Mouse (Mus musculus) hindbrain, postnatal 0 days (tissue): ENCODE measurements around the gene Cwc27. TPM values are rescaled to one million over a fixed set of nuclear protein-coding genes. Genes with fewer than 3 reads are reported as not detected.

Experiments used
- ATAC-seq: fragments of 200-750 bp; cut with Nextera tagmentation; 2 replicates; pipeline ENCODE4 v1.8.0; 2017; ENCODE audit warnings: mild to moderate bottlenecking, moderate TSS enrichment, moderate library complexity
- DNase-seq: peaks from one replicate; pipeline ENCODE4 v3.0.0-alpha.2; 2015; ENCODE audit warnings: low spot score
- H3K27ac ChIP-seq: fragments of 300-500 bp; sonication (generic); 2 replicates; pipeline ENCODE4 v1.5.1; 2014; ENCODE audit warnings: mild to moderate bottlenecking
- H3K27me3 ChIP-seq: fragments of 300-500 bp; sonication (generic); 2 replicates; pipeline ENCODE4 v1.6.1; 2014; ENCODE audit warnings: low read length, mixed read lengths; ENCODE audit not compliant: insufficient read depth
- H3K36me3 ChIP-seq: fragments of 300-500 bp; sonication (generic); 2 replicates; pipeline ENCODE4 v1.6.1; 2014; ENCODE audit warnings: low read length, mixed read lengths; ENCODE audit not compliant: insufficient read depth
- H3K4me1 ChIP-seq: fragments of 300-500 bp; sonication (generic); 2 replicates; pipeline ENCODE4 v1.6.1; 2014; ENCODE audit warnings: antibody characterized with exemption, low read length, mixed read lengths; ENCODE audit not compliant: insufficient read depth
- H3K4me2 ChIP-seq: fragments of 300-500 bp; sonication (generic); 2 replicates; pipeline ENCODE4 v1.6.1; 2014; ENCODE audit warnings: low read depth, mild to moderate bottlenecking, low read length, moderate library complexity, mixed read lengths
- H3K4me3 ChIP-seq: fragments of 300-500 bp; sonication (generic); 2 replicates; pipeline ENCODE4 v1.5.1; 2014; ENCODE audit warnings: low read length
- H3K9ac ChIP-seq: fragments of 300-500 bp; sonication (generic); replicated peaks from 2 replicates; pipeline ENCODE4 v1.6.1; 2014; ENCODE audit warnings: mild to moderate bottlenecking, low read length, moderate library complexity, mixed read lengths
- H3K9me3 ChIP-seq: fragments of 300-500 bp; sonication (generic); 2 replicates; pipeline ENCODE4 v1.6.1; 2016; ENCODE audit warnings: low read length, mixed read lengths
- CTCF ChIP-seq: IDR thresholded peaks from 2 replicates; pipeline ENCODE4 v1.5.1; 2016; ENCODE audit warnings: antibody characterized with exemption, control low read depth, low read depth
- WGBS: fragments of 180-500 bp; shearing (Covaris S2); extraction: QIAGEN DNeasy Blood & Tissue Kit; methylation state at CpG from one replicate; pipeline ENCODE4 v1.1.7; 2014; 5-methylcytosine and 5-hydroxymethylcytosine counted together
- polyA plus RNA-seq: library from polyadenylated mRNA; unstranded; fragments of >200 nt; fragmentation: Nextera tagmentation; extraction: Ambion mirVana; gene quantifications from 2 replicates; pipeline ENCODE4 v1.2.1, GENCODE M21; 2015
- total RNA-seq: library from RNA; depleted of rRNA; stranded (reverse); fragments of >200 nt; gene quantifications from 2 replicates; pipeline ENCODE4 v1.2.3, GENCODE M21; 2014

Gene Cwc27
- total and polyA plus RNA-seq, 2 experiments from 2014 or later: 5.4 to 23.0 TPM

GRCm38 (mm10) chr13:104684361-104685011 is 132.5 kb downstream of the Cwc27 start:
- H3K27me3 ChIP-seq: no peaks in the 10 kb centered on the region
- H3K36me3 ChIP-seq: no peaks in the 10 kb centered on the region
- no peak overlapping the region for H3K27ac ChIP-seq
- no peak overlapping the region for H3K9ac ChIP-seq
- H3K4me2 ChIP-seq: no peak overlapping the region
- ATAC-seq: no peak
- H3K4me3 ChIP-seq: no peak overlapping the region
- TF ChIP-seq CTCF: no peak
- WGBS: 61% methylated on average over 6 of the region's 6 CpGs
- no peaks in the 10 kb centered on the region for H3K9me3 ChIP-seq
- H3K4me1 ChIP-seq: no peaks in the 10 kb centered on the region
- no peak for DNase-seq

DNA sequence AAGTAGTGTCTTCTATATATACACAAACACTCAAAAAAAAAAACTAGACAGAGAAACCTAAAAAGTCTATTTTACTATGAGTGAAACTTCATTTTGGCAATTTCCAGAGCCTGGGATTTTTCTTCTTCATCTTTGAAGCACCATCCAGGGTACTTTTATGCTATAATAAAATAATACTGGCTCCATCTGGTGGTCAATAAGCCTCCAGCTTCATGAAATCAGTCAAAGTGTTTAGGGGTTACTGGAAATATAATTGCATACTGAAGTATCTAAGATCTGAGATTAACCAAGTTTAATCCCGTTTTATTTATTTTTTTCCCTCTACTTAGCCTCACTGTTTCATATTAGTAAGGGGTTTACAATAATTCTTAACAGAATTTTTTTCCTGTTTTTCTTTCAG is 135.7 kb downstream of the Cwc27 start:
- peak; percentile 63 for TF ChIP-seq CTCF
- Histone ChIP-seq H3K27ac (no peak overlapping the region), H3K4me3 (no peak overlapping the region), H3K4me2 (no peak overlapping the region), H3K27me3 (no peaks in the 10 kb centered on the region), H3K36me3 (no peaks in the 10 kb centered on the region), H3K4me1 (no peaks in the 10 kb centered on the region), H3K9ac (no peak overlapping the region), H3K9me3 (no peaks in the 10 kb centered on the region)
- 75% methylated on average over 1 of the region's 1 CpGs for WGBS
- DNase-seq (peak; percentile 82), ATAC-seq (peak; percentile 66; the same call in 1 of the 2 replicates)

- Histone ChIP-seq H3K4me2 (no peak overlapping the region), H3K27ac (no peak overlapping the region), H3K4me3 (no peak overlapping the region), H3K27me3 (no peaks in the 10 kb centered on the region), H3K9me3 (no peaks in the 10 kb centered on the region), H3K36me3 (no peaks in the 10 kb centered on the region), H3K4me1 (no peaks in the 10 kb centered on the region), H3K9ac (no peak overlapping the region)
- WGBS: 95% methylated on average over 9 of the region's 9 CpGs
- TF ChIP-seq CTCF: no peak
- DNase-seq (no peak), ATAC-seq (no peak)
Measured at GRCm38 (mm10) chr13:104661188-104661587, 155.8 kb downstream of the Cwc27 start.

GRCm38 (mm10) chr13:104660042-104660680 is 156.8 kb downstream of the Cwc27 start:
- Histone ChIP-seq H3K36me3 (no peaks in the 10 kb centered on the region), H3K27me3 (no peaks in the 10 kb centered on the region), H3K27ac (no peak overlapping the region), H3K9ac (no peak overlapping the region), H3K9me3 (no peaks in the 10 kb centered on the region), H3K4me3 (no peak overlapping the region), H3K4me2 (no peak overlapping the region), H3K4me1 (no peaks in the 10 kb centered on the region)
- DNase-seq (no peak), ATAC-seq (no peak)
- no peak for TF ChIP-seq CTCF
- WGBS: 91% methylated on average over 7 of the region's 7 CpGs

- no peaks in the 10 kb centered on the region for H3K36me3 ChIP-seq
- H3K4me1 ChIP-seq: no peaks in the 10 kb centered on the region
- no peaks in the 10 kb centered on the region for H3K9me3 ChIP-seq
- H3K27ac ChIP-seq: no peak overlapping the region
- no peaks in the 10 kb centered on the region for H3K27me3 ChIP-seq
- no peak overlapping the region for H3K4me2 ChIP-seq
- TF ChIP-seq CTCF: no peak
- no peak overlapping the region for H3K4me3 ChIP-seq
- 93% methylated on average over 5 of the region's 5 CpGs for WGBS
- ATAC-seq (no peak), DNase-seq (no peak)
- H3K9ac ChIP-seq: no peak overlapping the region
Measured at GRCm38 (mm10) chr13:104656666-104657272, 160.2 kb downstream of the Cwc27 start.

DNA sequence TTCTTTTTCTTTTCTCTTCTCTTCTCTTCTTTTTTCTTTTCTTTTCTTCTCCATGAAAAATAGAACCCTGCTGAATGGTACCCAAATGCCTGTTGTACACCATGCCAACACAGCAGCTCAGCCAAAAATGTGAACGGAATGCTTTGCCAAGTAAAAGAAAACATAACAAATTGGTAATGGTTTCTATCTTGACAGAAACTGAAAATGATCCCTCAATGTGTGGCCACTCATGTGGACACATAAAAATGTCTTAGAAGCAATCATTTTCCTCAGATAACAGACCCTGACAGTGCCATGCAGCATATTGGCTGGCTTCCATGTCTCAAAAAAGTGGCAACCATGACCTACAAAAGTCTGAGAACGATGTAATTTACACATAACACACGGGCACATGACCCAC is 161.8 kb downstream of the Cwc27 start:
- DNase-seq (peak; percentile 54), ATAC-seq (peak; percentile 90)
- no peak for TF ChIP-seq CTCF
- Histone ChIP-seq H3K4me2 (no peak overlapping the region), H3K4me3 (no peak overlapping the region), H3K36me3 (no peaks in the 10 kb centered on the region), H3K9me3 (no peaks in the 10 kb centered on the region), H3K27me3 (no peaks in the 10 kb centered on the region), H3K9ac (no peak overlapping the region), H3K27ac (peak overlapping the region; percentile 26; the same call in 1 of the 2 replicates), H3K4me1 (no peaks in the 10 kb centered on the region)
- WGBS: 42% methylated on average over 3 of the region's 3 CpGs

DNA sequence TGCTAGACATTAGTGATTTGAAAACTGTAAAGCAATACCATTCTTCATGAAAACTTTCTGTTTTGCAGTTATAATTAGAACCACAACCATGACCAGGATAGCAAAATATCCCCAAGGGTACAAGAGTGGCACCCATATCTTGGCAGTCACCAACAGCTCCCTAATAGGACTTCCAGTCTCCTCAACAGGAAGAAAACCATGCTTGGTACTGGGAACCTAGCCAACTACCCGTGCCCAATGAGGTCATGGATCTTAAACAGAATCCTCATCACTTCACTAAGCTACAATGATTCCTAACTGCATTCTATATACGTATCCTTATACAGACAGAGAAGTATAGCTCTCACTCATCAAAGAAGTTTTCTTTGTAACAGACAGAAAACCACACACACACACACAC is 165.2 kb downstream of the Cwc27 start:
- Histone ChIP-seq H3K4me1 (no peaks in the 10 kb centered on the region), H3K4me2 (no peak overlapping the region), H3K9me3 (no peaks in the 10 kb centered on the region), H3K36me3 (no peaks in the 10 kb centered on the region), H3K27me3 (no peaks in the 10 kb centered on the region), H3K27ac (no peak overlapping the region), H3K9ac (no peak overlapping the region), H3K4me3 (no peak overlapping the region)
- DNase-seq (no peak), ATAC-seq (no peak)
- no peak for TF ChIP-seq CTCF
- WGBS: 74% methylated on average over 2 of the region's 2 CpGs
